Mouse (Mus musculus): Measurements from ENCODE around the gene Lsm6. TPM values are rescaled to one million over a fixed set of nuclear protein-coding genes. Genes with fewer than 3 reads are reported as not detected.

The Lsm6 gene
- total RNA-seq, 1 experiment from 2014 or later: 52.2 TPM

Other genes with a start within 250 kb of the Lsm6 start
- gene Zfp827, start 207.3 kb upstream of the Lsm6 start, total RNA-seq (2017): 5.7 and 8.5 TPM in 2 replicates

Data from hematopoietic stem cell, adult 5-6 weeks (primary cell).